ENCODE assay signal across 16 mouse cellular contexts in the genomic region with DNA sequence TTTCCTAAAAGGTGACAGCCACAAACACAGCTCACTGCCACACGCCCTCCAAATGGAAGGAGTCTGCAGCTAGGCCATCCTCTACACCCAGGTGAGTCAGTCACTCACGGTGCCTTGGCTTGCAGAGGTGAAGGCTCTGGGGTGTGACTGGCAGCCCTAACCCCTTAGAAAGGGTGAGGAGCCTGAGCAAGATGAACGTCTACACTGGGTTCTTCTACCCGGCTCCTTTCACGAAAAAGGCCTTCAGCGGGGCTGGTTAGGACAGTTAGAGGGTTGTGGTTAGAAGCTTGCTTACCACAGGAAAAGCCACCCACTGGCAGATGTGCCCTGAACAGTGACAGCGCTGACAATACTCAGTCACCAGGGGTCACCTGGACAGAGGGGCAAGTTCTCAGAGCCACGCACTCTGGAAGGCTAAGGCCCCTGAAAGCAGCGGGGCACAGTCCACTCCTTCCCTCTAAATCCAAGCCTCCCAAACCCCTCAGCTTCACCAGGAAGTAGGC. TPM values are rescaled to one million over a fixed set of nuclear protein-coding genes. Genes with fewer than 3 reads are reported as not detected.
A peak's percentile ranks its signal among the peaks of the same experiment; 100 is the strongest.
DNase-seq lines count a peak whose midpoint lies in the region; ATAC-seq lines count a peak whose summit lies in the region.
"Had no signal": no experiment of that assay in that cellular context is flagged by ENCODE, and none has a peak within 500 bp of the region (broad histone marks: within the 10 kb centered on the region; RNA-seq: fewer than 3 reads in every experiment).

No protein-coding gene starts in this region.

- H3K27ac ChIP-seq in kidney, embryonic 14.5 days (ENCODE audit: low read depth, low read length), result no peak overlapping the region
- H3K27ac ChIP-seq in forebrain, embryonic 16.5 days (ENCODE audit: low read length), result no peak overlapping the region
- H3K27ac ChIP-seq: forebrain, embryonic 12.5 days; hindbrain, embryonic 10.5 days; lung, embryonic 15.5 days; neural tube, embryonic 15.5 days had no signal

- H3K4me2 ChIP-seq in kidney, embryonic 14.5 days (replicated peaks; ENCODE audit: low read depth, low read length), result no peak overlapping the region
- no peak overlapping the region for H3K4me2 ChIP-seq in forebrain, embryonic 16.5 days (ENCODE audit: low read length)
- H3K4me2 ChIP-seq: forebrain, embryonic 12.5 days; lung, embryonic 15.5 days; neural tube, embryonic 15.5 days had no signal

- no peak overlapping the region for H3K9ac ChIP-seq in kidney, embryonic 14.5 days (ENCODE audit: low read depth, low read length)
- H3K9ac ChIP-seq in forebrain, embryonic 16.5 days (replicated peaks; ENCODE audit: low read depth, low read length), result no peak overlapping the region
- H3K9ac ChIP-seq: forebrain, embryonic 12.5 days; lung, embryonic 15.5 days; neural tube, embryonic 15.5 days had no signal

- 0 out of 2 replicates have a peak, but pooled peaks have one; percentile 48 for ATAC-seq in kidney, embryonic 14.5 days (ENCODE audit: low FRiP score, low TSS enrichment)
- ATAC-seq in common myeloid progenitor, adult 5-6 weeks (replicated peaks; ENCODE audit: low read depth, poor library complexity, severe bottlenecking), result peak; percentile 82
- ATAC-seq in megakaryocyte progenitor cell, adult 5-6 weeks (replicated peaks; ENCODE audit: poor library complexity), result peak; percentile 73
- no peak for ATAC-seq in forebrain, embryonic 16.5 days

- no peaks in the 10 kb centered on the region for H3K27me3 ChIP-seq in kidney, embryonic 14.5 days (ENCODE audit: control insufficient read depth, insufficient read depth, low read length)
- no peaks in the 10 kb centered on the region for H3K27me3 ChIP-seq in forebrain, embryonic 16.5 days (replicated peaks; ENCODE audit: control insufficient read depth, insufficient read depth, low read length)
- H3K27me3 ChIP-seq: forebrain, embryonic 12.5 days; lung, embryonic 15.5 days; neural tube, embryonic 15.5 days had no signal

- H3K36me3 ChIP-seq in kidney, embryonic 14.5 days (ENCODE audit: control insufficient read depth, insufficient read depth, low read length), result peaks cover 18% of the 10 kb centered on the region; the same call in 1 of the 2 replicates
- H3K36me3 ChIP-seq in forebrain, embryonic 16.5 days (ENCODE audit: control insufficient read depth, insufficient read depth), result peaks cover 8% of the 10 kb centered on the region; the same call in 1 of the 2 replicates

- no peak overlapping the region for H3K4me3 ChIP-seq in kidney, embryonic 14.5 days (ENCODE audit: low read length)
- H3K4me3 ChIP-seq in forebrain, embryonic 16.5 days (replicated peaks; ENCODE audit: low read length), result no peak overlapping the region
- H3K4me3 ChIP-seq: forebrain, embryonic 12.5 days; hindbrain, embryonic 10.5 days; lung, embryonic 15.5 days; neural tube, embryonic 15.5 days had no signal

- DNase-seq in kidney, adult 9 months, result no peak
- peak; percentile 50 for DNase-seq in thymus, postnatal 25 days
- DNase-seq in lung, postnatal 10 days, result no peak
- DNase-seq in spleen, postnatal 10 days (ENCODE audit: low spot score in 2 of 2), result no peak
- DNase-seq: cerebellum, adult 2 months; gastrocnemius, postnatal 14 days; kidney, adult 18-20 months; midbrain, embryonic 14.5 days had no signal

- H3K4me1 ChIP-seq in kidney, embryonic 14.5 days (ENCODE audit: control insufficient read depth, insufficient read depth, low read length), result 0 out of 2 replicates have a peak, but pooled peaks cover 3% of the 10 kb centered on the region
- no peaks in the 10 kb centered on the region for H3K4me1 ChIP-seq in forebrain, embryonic 16.5 days (replicated peaks; ENCODE audit: control insufficient read depth, insufficient read depth, low read length)
- H3K4me1 ChIP-seq: neural tube, embryonic 15.5 days had no signal

- 82% methylated on average over 9 of the region's 9 CpGs for WGBS in kidney, embryonic 14.5 days
- WGBS in forebrain, embryonic 16.5 days, result 90% methylated on average over 9 of the region's 9 CpGs

- H3K9me3 ChIP-seq in kidney, embryonic 14.5 days (ENCODE audit: control insufficient read depth, low read length), result no peaks in the 10 kb centered on the region
- no peaks in the 10 kb centered on the region for H3K9me3 ChIP-seq in forebrain, embryonic 16.5 days (ENCODE audit: control insufficient read depth, low read length)
- H3K9me3 ChIP-seq: forebrain, embryonic 12.5 days; hindbrain, embryonic 10.5 days; lung, embryonic 15.5 days; neural tube, embryonic 15.5 days had no signal

RNA-seq across cellular contexts. Expression of a gene that starts 18.1 kb away (rescaled TPM):
- 12.4 and 13.9 TPM in 2 replicates for polyA plus RNA-seq in kidney, embryonic 14.5 days (2014; fragmentation: Nextera tagmentation; extraction: Ambion mirVana)
- 8.0 and 19.1 TPM in 2 replicates for total RNA-seq in common myeloid progenitor, adult 5-6 weeks (2017)
- 6.8 and 8.0 TPM in 2 replicates for total RNA-seq in megakaryocyte progenitor cell, adult 5-6 weeks (2015)
- total RNA-seq in megakaryocyte progenitor cell, adult 5-6 weeks (2017), result 2.4 and 7.6 TPM in 2 replicates
- 14.5 and 22.5 TPM in 2 replicates for polyA plus RNA-seq in forebrain, embryonic 16.5 days (2015; fragmentation: Nextera tagmentation; extraction: Ambion mirVana)

RNA-seq across cellular contexts. Expression of a gene that starts 19.9 kb away (rescaled TPM):
- 96.0 and 104 TPM in 2 replicates for polyA plus RNA-seq in kidney, embryonic 14.5 days (2014; fragmentation: Nextera tagmentation; extraction: Ambion mirVana)
- total RNA-seq in common myeloid progenitor, adult 5-6 weeks (2017), result 26.9 and 36.0 TPM in 2 replicates
- 20.7 and 27.4 TPM in 2 replicates for total RNA-seq in megakaryocyte progenitor cell, adult 5-6 weeks (2015)
- total RNA-seq in megakaryocyte progenitor cell, adult 5-6 weeks (2017), result 15.2 and 16.7 TPM in 2 replicates
- polyA plus RNA-seq in forebrain, embryonic 16.5 days (2015; fragmentation: Nextera tagmentation; extraction: Ambion mirVana), result 137 TPM in 2 replicates

RNA-seq across cellular contexts. Expression of a gene that starts 42.1 kb away (rescaled TPM):
- polyA plus RNA-seq in kidney, embryonic 14.5 days (2014; fragmentation: Nextera tagmentation; extraction: Ambion mirVana), result not detected in 2 replicates
- total RNA-seq in common myeloid progenitor, adult 5-6 weeks (2017), result not detected in 2 replicates
- not detected in 2 replicates for total RNA-seq in megakaryocyte progenitor cell, adult 5-6 weeks (2015)
- not detected in 2 replicates for total RNA-seq in megakaryocyte progenitor cell, adult 5-6 weeks (2017)
- not detected in 2 replicates for polyA plus RNA-seq in forebrain, embryonic 16.5 days (2015; fragmentation: Nextera tagmentation; extraction: Ambion mirVana)
- polyA plus RNA-seq: forebrain, embryonic 12.5 days; hindbrain, embryonic 10.5 days; lung, embryonic 15.5 days; midbrain, embryonic 14.5 days; neural tube, embryonic 15.5 days had no signal
